Mouse (Mus musculus) c-Kit-positive CD71-negative TER-119-negative erythroid progenitor cells, embryonic 14.5 days (primary cell): ENCODE measurements at regions not wholly inside any gene's neighbourhood (a gene's known extent, or its start where the extent isn't known, plus 50 kb on each side); places are given as distances from the start of the nearest gene placed in this dataset.

Source experiments
- DNase-seq: peaks from one replicate; pipeline ENCODE4 v3.0.0-alpha.2; 2013; ENCODE audit warnings: low read depth

DNA sequence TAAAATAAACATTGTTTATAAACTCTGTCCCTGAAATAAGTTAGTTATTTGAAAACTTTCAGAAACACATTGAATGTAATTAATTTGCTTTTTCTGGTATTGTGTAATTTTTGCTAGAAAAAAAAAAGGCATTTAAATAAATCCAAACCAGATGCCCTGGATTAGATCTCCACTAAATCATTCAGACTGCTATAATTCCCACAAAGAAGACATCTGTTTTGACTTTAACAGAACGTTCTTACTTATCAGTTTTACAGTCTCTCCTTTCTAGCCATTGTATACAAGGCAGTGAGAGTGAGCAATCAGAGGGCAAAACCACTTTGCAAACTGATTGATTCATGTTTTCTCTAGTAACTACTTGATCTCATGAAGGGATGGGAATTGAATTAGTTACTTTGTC lies 478.8 kb downstream of the Slitrk6 start:
- no peak for DNase-seq

DNA sequence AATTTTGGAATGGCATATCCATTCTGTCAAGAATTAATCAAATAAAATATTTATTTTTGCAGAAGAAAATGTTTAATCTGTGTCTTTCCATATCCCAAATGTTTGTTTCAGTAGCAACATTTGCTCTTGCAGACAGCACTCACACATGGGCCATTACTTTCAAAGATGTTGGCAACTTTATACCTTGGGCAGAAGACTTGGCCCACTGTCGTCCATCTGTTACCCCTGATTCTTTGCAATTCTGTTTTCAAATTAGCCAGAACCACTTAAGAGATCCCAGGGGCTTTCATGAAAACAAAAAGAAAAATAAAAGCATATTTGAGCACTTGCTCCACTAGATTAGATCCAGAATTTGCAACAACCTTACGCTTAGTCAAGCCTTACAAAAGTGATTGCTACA lies 483.7 kb downstream of the Slitrk6 start:
- DNase-seq, result no peak

DNA sequence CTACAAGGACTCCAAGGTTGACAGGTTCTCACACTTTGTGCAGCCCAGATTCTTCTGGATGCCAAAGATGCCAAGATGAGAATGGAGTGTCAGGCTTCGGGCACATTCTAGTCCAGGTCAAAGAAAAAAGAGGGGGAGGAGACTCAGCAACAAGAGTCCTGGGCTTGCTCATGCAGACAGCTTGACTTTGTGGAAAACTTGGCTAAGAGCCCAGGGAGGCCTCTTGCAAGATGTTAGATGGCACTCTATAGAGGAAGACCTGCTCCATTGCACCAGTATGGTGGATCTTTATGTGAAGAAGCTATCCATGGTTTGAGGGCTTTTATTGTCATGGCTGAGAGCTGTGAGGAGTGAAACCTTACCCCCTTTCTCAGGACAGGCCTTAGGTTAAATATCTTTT lies 510.5 kb downstream of the Slitrk6 start:
- DNase-seq, result no peak

GRCm38 (mm10) chr14:110243549-110243948 lies 511.4 kb downstream of the Slitrk6 start:
- DNase-seq, result no peak

DNA sequence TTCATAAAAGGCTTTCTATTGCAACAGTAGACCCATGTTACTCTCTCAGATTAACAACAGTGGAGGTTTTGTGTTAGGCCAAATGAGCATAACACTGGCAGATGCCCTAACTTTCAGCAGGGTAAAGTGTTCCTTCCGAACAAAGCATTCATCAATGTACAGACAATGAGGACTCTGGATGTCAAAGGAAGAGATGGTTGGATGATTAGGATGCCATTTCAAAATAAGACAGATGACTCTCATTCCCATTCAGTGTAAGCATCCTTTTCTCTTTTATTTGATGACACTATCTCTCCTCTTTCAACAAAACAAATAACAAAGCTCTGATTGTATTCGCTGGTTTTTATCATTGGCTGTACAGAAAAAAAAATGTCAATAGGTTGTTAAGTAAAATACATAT lies 516.1 kb downstream of the Slitrk6 start:
- no peak for DNase-seq

GRCm38 (mm10) chr14:110224678-110225446 lies 530.1 kb downstream of the Slitrk6 start:
- no peak for DNase-seq

GRCm38 (mm10) chr14:110190987-110191607 lies 563.9 kb downstream of the Slitrk6 start:
- DNase-seq, result no peak

DNA sequence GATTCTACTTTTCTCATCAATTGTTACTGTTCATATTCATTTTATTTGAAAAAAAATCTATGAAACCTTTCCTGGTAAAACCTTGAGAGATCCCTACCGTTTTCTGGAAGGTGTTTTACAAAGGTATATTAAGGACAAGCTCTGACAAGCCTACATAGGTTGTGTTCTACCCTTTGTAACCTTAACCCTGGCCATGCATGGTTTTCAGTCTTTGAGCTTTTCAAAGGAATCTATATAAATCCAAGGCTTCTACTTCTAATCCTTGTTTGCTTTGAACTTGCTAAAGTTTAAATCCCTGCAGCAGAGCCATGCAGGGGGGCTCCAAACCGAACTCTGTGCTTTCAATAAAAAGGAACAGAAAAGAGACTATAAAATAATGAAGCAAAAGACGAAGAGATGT lies 564.5 kb downstream of the Slitrk6 start:
- no peak for DNase-seq

DNA sequence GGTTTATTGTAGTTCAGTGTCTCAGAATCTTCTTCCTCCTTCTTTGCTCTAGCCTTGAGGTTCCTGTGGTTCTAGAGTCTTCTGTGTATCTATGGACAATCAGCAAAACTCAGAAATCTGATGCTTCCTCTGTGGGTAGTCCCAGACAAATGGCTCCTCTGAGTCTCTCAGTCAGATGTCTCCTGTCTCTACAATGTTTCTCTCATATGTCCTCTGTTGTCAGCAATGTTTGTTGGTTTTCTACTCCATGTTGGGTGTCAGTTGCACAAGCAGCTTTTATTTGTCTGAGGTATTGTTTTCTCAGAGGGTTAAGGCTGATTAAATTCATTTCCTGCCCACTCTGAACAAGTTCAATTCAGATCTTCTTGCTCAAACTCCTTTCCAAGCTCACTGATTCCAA lies 575.8 kb downstream of the Slitrk6 start:
- DNase-seq, result no peak

DNA sequence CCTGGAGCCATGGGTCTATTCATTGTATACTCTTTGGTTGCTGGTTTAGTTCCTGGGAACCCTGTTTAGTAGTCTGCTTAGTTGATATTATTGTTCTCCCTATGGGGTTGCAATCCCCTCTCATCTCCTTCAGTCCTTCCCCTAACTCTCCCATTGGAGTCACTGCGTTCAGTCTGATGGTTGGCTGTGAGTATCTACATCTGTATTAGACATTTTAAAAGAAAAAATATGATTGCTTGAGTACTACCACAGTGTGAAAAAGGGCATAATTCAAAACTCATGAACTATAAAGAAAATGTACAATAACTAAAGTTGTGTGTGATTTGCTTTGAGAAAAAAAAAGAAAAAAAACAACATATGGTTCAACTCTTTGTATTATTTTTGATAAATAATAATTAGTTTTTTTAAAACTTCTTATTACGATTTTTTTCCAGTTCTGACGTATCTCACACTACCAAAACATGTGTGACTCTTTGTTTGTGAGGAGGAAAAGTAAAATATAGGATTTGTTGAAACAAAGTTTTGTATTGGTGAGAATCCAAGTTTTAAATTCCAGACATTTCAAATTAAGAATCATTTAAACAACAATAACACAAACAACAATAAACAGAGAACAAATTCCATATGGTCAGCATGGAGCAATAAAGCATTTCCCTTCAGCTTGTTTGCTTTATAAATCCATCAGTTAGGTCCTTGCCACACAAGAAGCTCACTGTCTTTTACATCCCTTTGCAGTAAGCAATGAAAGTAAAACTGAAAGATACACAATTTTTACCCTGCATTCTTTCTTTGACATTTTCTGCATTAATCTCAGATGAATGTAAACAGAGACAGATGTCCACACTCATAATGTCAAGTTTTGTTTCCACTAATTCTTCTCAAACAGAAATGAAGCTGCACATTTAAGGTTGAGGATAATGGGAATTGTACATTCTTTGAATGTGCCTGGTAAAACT lies 583.5 kb downstream of the Slitrk6 start:
- no peak for DNase-seq

- DNase-seq, result no peak
These were observed 586.3 kb downstream of the Slitrk6 start for GRCm38 (mm10) chr14:110168632-110169031.

GRCm38 (mm10) chr14:110128265-110128664 lies 626.7 kb downstream of the Slitrk6 start:
- DNase-seq, result no peak

DNA sequence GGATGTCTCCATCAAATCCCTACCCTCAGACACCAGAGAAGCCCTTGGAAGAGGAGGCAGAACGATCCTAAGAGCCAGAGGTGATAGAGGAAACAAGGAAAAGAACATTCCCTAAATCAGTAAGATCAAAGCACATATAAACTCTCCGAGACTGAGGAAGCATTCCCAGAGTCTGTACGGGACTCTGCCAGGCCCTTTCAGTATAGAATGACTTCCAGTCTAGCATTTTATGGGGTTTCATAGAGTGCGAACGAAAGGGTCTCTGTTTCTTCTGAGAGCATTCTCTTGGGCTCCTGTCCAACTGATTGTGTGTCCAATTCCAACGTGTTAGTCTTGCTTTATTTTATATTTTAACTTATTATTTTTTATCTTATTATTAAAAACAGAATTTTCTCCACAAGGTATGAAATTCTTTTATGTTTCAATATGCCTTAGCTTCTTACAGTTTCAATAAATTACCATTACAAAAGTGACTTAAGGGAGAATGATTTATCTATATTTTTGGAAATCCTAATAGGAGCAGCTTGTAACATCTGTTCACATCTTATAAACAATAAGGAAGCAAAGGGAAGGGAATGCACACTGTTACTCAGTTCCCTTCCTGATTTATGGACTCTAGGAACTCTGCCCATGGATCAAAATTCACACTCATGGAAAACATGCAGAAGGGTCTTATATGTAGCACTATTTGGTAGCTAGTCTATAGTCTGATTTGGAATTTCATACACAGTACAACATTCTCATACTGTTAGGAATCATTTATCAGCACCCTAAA lies 628.8 kb downstream of the Slitrk6 start:
- no peak for DNase-seq

DNA sequence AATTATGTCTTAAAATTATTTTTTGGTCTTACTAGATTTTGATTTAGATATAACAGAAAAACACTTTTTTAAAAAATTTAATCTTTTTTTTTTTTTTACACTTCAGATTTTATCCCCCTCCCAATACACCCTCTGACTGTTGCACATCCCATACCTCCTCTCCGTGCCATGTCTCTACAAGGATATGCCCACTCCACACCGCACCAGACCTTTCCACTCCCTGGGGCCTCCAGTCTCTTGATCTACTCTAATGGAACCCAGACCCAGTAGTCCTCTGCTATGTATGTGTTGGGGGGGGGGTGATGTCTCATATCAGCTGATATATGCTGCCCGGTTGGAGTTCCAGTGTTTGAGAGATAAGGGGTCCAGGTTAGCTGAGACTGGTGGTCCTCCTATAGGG lies 632.2 kb downstream of the Slitrk6 start:
- DNase-seq, result no peak

- no peak for DNase-seq
These were observed 639.4 kb downstream of the Slitrk6 start for GRCm38 (mm10) chr14:110115578-110115977.

GRCm38 (mm10) chr14:110100852-110101251 lies 654.1 kb downstream of the Slitrk6 start:
- DNase-seq, result no peak

DNA sequence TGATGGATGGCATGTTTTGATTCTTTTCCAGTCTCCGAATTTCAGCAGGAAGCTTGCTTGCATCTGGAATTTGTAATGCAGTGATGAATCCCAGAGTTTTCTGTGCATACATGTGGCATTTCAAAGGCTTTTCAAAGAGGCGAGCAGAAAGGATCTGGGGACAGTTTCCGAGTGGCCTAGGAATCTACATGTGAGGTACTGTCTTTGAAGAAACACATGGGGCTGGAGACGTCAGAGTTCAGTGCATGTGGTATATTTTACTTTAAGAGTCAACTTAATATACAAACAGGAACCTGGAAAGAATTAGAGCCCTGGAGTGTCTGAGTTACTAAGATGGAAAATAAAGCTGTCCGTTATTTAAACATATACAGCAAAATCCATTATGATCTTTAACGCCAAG lies 676.6 kb downstream of the Slitrk6 start:
- DNase-seq, result no peak

GRCm38 (mm10) chr14:110047748-110048147 lies 707.2 kb downstream of the Slitrk6 start:
- no peak for DNase-seq

DNA sequence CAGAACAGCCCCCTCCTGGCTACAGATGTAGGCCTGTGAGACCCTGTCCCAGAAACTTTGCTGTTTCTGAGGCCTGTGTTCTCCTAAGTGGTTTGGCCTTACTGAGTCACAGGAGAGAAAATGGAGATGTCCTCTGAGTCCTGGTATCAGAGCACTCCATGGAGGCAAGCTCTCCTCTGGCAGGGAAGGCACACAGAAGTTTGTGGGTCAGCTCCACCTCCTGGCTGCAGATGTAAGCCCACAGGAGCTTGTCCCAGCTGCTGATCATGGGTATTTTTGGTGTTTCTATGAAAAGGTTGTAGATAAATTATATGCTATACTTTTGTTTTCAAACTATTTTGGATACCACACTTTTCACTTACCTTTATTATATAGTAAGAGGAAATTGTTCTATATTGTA lies 711.7 kb downstream of the Slitrk6 start:
- no peak for DNase-seq

DNA sequence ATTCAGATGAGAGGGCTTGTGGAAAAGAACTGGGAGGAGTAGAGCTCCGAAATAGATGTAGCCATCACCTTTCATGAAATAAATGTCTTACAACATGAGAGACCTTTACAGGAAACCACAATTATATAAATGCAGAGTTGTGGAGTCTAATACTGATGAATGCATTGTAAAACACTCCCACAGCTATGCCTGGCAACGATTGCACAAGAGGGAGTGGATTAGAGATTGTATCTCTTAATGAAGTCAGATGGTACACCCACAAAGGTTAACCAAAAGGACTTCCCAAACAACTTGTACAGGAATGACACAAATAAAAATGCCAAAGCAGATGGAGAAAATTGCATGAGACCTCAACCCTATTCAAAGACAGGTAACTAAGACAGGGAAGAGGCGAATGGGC lies 733.1 kb downstream of the Slitrk6 start:
- DNase-seq, result no peak

- DNase-seq, result no peak
These were observed 739.8 kb downstream of the Slitrk6 start for GRCm38 (mm10) chr14:110015126-110015525.

GRCm38 (mm10) chr14:110013229-110013628 lies 741.7 kb downstream of the Slitrk6 start:
- no peak for DNase-seq
